Mouse (Mus musculus) skeletal muscle tissue, postnatal 0 days (tissue): ENCODE measurements around the gene Gm17067. TPM values are rescaled to one million over a fixed set of nuclear protein-coding genes. Genes with fewer than 3 reads are reported as not detected.

Source experiments
- polyA plus RNA-seq: library from polyadenylated mRNA; unstranded; fragments of >200 nt; fragmentation: Nextera tagmentation; extraction: Ambion mirVana; gene quantifications from 2 replicates; pipeline ENCODE4 v1.2.1, GENCODE M21; 2015

Gm17067 gene
- not detected in 2 replicates for polyA plus RNA-seq

DNA sequence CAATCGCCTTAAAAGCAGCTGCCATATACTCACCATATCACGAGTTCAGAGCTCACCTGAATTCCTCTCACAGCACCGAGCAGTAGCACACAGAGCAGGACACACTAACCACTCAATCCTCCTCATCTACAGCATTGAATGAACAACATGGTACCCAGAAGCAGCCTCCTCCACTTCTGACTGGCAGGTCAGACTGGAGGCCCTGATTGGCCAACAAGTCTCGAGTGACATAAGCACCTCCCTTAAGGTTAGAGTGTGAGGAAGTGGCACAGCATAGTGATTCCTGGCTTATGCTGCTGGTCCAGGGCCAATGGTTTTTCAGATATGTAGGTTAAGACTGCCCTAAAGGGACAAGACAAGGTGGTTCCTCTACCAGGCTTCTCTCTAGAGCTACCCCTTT lies at the start of gene Gm17067:
Gene Gm17067 (minus strand): TSS at position 101 of the 400 bp plus-strand sequence.

DNA sequence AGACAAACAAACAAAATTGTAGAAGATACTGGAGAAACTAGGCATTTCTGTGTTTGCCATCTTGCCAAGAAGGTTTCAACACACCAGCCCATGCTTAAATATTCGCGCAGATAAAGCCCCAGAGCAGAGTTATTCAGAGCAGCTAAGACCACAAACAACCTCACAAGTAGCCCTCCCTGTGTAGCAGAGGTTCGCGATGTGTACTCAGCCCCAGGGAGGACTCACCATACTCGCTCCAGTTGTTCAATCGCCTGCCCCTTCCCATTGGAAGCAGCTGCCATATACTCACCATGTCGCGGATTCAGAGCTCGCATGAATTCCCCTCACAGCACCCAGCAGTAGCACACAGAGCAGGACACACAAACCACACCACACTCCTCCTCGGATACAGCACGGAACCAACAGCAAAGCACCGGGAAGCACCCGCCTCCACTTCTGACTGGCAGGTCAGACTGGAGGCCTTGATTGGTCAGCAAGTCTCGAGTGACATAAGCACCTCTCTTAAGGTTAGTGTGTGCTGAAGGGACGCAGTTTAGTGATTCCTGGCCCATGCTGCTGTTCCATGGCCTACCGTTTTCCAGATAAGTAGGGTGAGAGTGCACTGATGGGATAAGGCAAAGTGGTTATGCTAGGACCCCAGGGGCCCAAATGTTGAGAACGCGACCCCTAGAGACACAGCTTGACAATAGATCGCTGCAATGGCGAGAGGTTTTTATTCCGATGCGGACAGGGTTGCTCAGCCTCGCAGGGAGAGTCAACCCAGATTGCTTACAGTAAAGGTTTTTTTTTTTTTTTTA lies 34.3 kb downstream of the Gm17067 start, which contains the start of gene Zfp975:
Gene Zfp975 (minus strand): TSS at position 381 of the 797 bp plus-strand sequence.

Other genes starting within 250 kb of the Gm17067 start
- 2.7 and 3.4 TPM in 2 replicates for gene Zfp141, start 221.3 kb downstream of the Gm17067 start, polyA plus RNA-seq
- gene Gm21028, start 148.4 kb downstream of the Gm17067 start, polyA plus RNA-seq: not detected in 2 replicates
- gene Zfp977, start 134.5 kb downstream of the Gm17067 start, polyA plus RNA-seq: 0.12 and 0.19 TPM in 2 replicates
- gene Zfp976, start 84.4 kb downstream of the Gm17067 start, polyA plus RNA-seq: 0.67 and 0.73 TPM in 2 replicates
- 3.0 TPM in 2 replicates for gene Zfp975, start 34.3 kb downstream of the Gm17067 start, polyA plus RNA-seq
- gene Vmn2r62, start 66.5 kb upstream of the Gm17067 start, polyA plus RNA-seq: not detected in 2 replicates
- gene Gm2381, start 140.2 kb upstream of the Gm17067 start, polyA plus RNA-seq: not detected in 2 replicates
- not detected in 2 replicates for gene Vmn2r63, start 206.8 kb upstream of the Gm17067 start, polyA plus RNA-seq